Mouse (Mus musculus): ENCODE measurements around the gene Rps16.
A peak's percentile ranks its signal among the peaks of the same experiment; 100 is the strongest.
"Not testable (repeated sequence)": the region's sequence is repeated elsewhere in the genome, so short reads cannot be mapped to it uniquely, and the experiment has no call there.

The Rps16 gene

GRCm38 (mm10) chr7:28373891-28374495, 23.5 kb downstream of the Rps16 start:
- no peak for DNase-seq (ENCODE audit: low spot score in 2 of 2)

- DNase-seq (ENCODE audit: low spot score in 2 of 2), result no peak
These were observed 24.2 kb downstream of the Rps16 start for GRCm38 (mm10) chr7:28374647-28375046.

- DNase-seq (ENCODE audit: low spot score in 2 of 2), result peak; percentile 77 to 92
These were observed 24.9 kb downstream of the Rps16 start for GRCm38 (mm10) chr7:28375176-28375921.

- DNase-seq (ENCODE audit: low spot score in 2 of 2), result peak; percentile 49 to 63
These were observed 25.7 kb downstream of the Rps16 start for GRCm38 (mm10) chr7:28376011-28376771.

DNA sequence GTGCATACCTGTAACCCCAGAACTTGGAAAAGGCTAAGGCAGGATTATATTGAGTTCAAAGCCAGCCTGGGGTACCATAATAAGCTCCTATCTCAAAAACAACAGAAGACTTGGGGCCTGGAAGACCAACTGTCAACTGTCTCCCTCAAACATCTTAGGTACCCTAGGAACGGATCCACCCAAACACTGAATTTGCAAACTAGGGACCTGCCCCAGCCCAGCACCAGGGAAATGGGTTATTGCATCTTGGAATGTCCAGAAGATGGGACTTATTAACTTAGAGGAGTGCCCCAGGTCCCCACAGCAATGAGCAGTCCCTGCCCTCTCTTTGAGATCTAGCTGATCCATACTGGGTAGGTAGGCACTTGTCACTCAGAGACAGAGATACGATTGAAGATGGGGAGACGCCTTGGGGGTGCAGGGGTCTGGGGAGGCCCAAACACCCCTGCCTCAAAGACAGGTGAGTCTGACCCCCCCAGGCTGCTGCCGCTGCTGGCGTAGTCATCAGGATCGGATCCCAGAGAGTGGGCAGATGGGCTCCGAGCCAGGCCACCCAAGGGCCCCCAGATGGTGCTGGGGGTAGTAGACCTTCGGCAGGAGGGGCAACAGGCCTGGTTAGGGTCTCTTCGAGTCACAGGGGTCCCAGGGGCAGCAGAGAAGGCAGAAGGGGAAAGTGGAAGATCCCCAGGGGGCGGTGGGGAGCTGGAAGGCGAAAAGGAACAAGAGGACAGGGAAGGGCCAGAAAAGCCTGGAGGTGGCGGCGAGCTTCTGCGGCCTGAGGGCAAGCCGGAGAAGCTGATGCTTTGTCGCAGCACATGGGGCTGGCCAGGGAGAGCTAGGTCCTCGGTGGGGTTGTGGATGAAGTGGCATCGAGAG, 27.0 kb downstream of the Rps16 start:
- DNase-seq (ENCODE audit: low spot score in 2 of 2), result peak; percentile 32 to 48

DNA sequence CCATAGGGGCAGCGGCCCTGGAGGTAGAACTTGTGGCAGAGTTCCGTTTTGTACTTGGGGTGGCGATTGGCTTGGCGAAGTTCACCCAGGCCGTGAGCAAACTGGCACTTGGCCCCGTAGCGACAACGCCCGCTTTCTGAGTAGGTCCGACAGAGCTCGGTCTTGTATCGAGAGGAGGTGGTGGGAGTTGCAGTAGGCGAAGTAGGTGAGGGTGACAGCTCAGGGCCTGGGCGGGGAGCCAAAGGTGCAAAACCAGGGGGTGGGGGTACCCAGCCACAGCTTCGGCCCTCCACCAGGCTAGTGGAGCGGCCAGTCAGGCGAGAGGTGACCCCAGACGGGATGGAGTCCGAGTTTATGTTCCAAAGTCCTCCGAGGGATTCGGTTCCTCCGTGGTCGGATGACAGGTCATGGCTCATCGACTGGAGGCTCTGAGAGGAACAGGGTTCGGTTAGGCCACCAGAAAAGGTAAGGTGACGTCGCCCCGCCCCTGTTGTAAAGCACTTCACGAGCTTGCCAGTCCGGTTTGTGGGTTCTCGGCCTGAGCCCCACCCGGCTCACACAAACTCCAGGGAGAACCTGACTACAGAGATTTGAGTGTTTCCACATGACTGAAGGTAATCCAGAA, 27.7 kb downstream of the Rps16 start:
- peak; percentile 55 to 72 for DNase-seq (ENCODE audit: low spot score in 2 of 2)

- peak; percentile 93 to 96 for DNase-seq (ENCODE audit: low spot score in 2 of 2)
These were observed 28.6 kb downstream of the Rps16 start for GRCm38 (mm10) chr7:28378769-28379651.

- DNase-seq (ENCODE audit: low spot score in 2 of 2), result no peak
These were observed 30.0 kb downstream of the Rps16 start, which contains the start of gene Zfp36 for GRCm38 (mm10) chr7:28380237-28381016. Zfp36 (minus strand) TSS chr7:28380253.

- peak; percentile 61 to 85 for DNase-seq (ENCODE audit: low spot score in 2 of 2)
These were observed 30.8 kb downstream of the Rps16 start for GRCm38 (mm10) chr7:28381017-28381790.

DNA sequence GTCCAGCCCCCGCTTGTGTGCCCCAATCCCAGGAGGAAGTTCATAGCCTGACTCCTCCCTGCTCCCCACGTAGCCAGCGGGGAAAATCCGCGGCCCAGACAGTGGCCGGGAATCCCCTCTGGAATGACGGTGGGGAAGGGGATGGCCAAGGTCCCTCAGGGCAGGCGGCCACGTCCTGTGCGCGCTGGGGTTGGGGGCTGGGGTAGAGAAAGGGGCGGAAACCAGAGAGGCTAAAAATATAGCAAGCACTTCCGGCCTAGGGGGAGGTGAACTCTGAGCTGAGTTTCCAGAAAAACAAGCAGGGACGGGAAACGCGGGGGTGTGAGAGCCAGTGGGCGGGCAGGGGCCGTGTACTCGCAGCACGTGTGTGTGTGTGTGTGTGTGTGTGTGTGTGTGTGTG, 31.5 kb downstream of the Rps16 start:
- peak; percentile 72 to 87 for DNase-seq (ENCODE audit: low spot score in 2 of 2)

- no peak for DNase-seq (ENCODE audit: low spot score in 2 of 2)
These were observed 32.0 kb downstream of the Rps16 start for GRCm38 (mm10) chr7:28382347-28382951.

DNA sequence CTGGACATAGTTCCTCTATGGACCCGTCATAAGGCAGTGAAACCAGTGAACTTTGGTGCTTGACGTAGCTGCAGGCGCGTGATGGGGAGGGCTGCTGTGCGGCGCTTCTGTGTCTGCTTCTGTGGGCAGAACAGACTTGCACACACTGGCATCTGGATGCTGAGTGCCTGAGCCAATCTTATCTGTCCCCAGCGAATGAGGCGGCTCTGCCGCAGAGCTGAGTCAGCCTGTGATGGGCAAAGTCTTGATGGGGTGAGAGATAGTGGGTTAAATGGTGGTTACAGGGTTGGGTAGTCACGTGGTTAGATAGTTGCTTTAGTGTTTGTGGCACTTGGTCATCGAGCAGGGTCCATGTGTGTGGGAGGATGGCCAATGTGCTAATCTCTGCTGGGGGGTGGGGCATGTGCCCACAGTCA, 32.5 kb downstream of the Rps16 start:
- peak; percentile 41 to 67 for DNase-seq (ENCODE audit: low spot score in 2 of 2)

GRCm38 (mm10) chr7:28383606-28384005, 33.2 kb downstream of the Rps16 start:
- peak in 1 of 2 experiments; percentile 9 for DNase-seq (ENCODE audit: low spot score in 2 of 2)

GRCm38 (mm10) chr7:28384162-28384561, 33.7 kb downstream of the Rps16 start:
- DNase-seq (ENCODE audit: low spot score in 2 of 2), result peak in 1 of 2 experiments; percentile 55

DNA sequence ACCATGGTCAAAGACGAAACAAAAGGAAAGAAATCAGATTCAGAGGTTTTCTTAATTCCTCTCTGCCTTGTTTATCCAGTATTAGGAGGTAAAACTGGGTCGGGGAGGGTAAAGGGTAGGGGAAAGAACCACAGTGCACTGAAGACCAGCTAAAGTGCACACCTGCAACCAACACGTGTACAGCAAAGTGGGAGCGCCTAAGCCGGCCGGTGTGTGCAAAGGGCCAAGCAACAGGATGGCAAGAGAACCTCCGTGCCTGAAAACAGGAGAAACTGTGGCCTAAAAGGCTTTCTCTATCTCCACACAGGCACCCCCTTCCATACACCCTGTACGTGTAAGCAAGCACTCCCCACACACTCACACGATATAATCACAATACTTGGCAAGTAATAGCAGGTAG, 34.7 kb downstream of the Rps16 start:
- no peak for DNase-seq (ENCODE audit: low spot score in 2 of 2)

- DNase-seq (ENCODE audit: low spot score in 2 of 2), result peak in 1 of 2 experiments; percentile 51
These were observed 35.6 kb downstream of the Rps16 start for GRCm38 (mm10) chr7:28386007-28386406.

DNA sequence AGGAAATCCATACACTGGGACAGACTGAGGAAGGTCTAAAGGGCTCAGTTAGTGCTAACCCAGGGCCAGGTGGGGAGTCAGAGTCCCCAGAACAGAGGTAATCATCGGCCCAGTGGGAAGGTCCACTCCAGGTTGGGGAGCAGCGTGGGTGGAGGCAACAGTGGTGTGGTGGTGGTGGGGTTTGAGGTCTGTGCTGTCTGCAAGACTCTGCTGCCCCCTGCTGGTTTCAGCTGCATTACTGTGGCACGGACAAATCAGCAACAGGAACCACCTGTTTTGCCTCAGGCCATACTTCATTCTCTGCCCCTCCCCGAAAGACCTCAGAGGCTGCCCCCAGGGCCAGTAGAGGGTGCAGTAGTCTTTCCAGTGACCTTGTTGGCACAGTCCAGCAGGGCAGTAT, 36.0 kb downstream of the Rps16 start:
- DNase-seq (ENCODE audit: low spot score in 2 of 2), result peak; percentile 81 to 93

- not testable (repeated sequence) for DNase-seq (ENCODE audit: low spot score in 2 of 2)
These were observed 36.4 kb downstream of the Rps16 start for GRCm38 (mm10) chr7:28386877-28387276.
